Mouse (Mus musculus) ZHBTc4 (cell line): ENCODE results near the gene Myl12a.

Experiments used
- DNase-seq: peaks from one replicate; pipeline ENCODE4 v3.0.0-alpha.2; 2011; ENCODE audit warnings: low read depth, low spot score

Myl12a gene

DNA sequence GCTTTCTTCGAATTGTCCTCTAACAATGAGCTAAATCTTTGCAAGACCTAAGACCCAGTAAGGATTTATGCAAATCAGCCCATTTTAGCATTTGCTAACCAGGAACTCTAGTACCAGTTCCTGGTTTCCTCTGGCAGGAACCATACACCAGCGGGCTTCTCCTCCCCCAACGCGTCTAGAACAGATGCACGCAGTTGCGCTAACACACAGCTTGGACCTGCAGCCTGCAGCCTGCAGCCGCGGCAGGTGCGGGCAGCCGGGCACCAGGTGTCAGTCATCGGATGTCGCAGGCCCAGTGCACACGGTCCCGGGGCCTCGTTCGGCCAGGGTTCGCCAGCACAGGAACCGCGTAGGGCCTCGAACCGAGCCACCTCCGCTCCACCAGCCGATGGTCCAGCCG lies 12.7 kb downstream of the Myl12a start:
- DNase-seq: peak; percentile 77

DNA sequence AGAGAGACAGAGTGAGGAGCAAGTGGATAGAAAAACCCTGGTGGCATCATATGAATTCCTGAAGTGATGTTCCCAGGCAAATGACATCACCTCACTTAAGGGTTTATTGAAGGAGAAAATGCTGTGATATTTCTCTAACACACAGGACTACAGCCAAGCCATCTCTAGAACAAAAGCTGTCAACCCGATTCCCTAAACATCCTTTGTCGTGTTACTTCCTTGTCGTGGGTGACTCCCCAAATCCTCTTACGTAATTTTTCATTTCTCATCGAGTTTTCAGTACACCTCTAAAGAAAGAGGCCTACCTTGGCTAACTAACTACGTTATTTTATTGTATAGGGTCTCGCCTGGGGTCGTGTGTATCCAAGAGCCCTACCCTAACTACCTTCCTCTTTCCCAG lies 13.2 kb downstream of the Myl12a start:
- no peak for DNase-seq

DNA sequence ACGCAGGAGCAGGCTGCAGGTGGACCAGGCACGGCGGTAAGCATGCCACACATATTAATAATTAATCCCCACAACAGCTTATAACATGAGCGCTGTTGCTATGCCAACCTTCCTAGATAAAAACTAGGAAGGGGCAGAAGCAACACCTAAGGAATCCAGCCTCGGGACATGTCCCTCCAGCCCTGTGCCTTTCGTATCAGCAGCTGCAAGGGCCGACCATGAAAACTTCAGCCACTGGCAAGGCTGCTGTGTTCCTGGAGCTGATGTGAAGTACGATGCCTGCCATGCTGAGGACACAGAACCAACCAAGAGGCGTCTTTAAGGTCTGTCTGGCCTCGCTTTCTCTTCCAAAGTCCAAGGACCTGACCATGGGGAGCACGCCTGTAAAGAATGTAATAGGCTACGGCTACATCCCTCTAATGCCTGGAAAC lies 14.3 kb downstream of the Myl12a start:
- DNase-seq: no peak

DNA sequence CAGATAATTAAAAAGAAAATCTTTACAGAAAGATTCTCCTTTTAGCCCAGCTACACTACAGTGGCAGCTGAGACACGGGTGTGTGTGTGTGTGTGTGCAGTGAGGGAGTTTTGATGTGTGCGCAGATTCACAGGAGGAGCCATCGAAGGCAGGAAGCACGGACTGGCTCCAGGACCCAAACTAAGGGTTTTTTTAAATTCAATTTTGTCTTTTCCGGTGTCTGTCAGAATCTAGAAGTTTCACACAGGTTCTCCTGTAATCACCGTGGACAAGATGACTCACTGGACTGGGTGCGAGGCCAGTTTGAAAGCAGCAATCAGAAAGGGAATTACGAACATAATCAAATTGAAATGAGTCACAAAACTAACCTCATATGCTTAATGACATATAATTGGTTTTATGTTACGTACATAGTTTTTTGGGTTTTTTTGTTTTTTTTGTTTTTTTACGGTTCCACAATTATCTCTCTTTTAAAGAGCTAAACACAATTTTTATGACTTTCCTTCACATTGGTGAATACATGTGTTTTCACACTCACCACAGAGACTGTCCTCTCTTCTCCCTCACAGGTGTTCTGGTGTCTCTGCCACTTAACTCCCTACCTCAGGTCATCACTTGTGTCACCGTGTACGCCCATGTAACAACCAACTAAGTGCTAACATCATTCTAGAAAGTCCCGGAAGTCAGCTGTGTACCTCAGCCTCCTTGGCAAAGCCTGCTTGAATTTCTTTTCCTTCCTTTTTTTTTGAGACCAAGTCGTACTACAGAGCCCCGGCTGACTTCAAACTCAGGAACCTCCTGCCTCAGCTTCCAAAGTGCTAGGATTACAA lies 15.6 kb downstream of the Myl12a start:
- DNase-seq: no peak

DNA sequence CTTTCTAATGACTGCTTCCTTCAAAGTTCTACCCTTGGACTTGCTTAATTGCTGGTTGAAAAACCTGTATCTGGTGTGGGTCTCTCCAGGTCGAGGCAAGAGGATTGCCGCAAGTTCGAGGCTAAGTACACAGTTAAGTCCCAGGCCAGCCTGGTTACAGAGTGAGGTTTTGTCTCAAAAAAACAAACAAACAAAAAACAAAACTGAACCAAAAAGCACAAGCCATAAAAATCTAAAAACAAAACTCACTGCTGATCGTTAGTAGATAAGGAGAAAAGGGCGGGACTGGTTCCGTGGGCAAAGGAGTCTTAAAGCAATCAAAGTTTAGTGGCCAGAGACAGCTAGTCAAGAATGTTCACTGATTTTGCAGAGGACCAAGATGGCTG lies 16.3 kb downstream of the Myl12a start:
- DNase-seq: no peak

DNA sequence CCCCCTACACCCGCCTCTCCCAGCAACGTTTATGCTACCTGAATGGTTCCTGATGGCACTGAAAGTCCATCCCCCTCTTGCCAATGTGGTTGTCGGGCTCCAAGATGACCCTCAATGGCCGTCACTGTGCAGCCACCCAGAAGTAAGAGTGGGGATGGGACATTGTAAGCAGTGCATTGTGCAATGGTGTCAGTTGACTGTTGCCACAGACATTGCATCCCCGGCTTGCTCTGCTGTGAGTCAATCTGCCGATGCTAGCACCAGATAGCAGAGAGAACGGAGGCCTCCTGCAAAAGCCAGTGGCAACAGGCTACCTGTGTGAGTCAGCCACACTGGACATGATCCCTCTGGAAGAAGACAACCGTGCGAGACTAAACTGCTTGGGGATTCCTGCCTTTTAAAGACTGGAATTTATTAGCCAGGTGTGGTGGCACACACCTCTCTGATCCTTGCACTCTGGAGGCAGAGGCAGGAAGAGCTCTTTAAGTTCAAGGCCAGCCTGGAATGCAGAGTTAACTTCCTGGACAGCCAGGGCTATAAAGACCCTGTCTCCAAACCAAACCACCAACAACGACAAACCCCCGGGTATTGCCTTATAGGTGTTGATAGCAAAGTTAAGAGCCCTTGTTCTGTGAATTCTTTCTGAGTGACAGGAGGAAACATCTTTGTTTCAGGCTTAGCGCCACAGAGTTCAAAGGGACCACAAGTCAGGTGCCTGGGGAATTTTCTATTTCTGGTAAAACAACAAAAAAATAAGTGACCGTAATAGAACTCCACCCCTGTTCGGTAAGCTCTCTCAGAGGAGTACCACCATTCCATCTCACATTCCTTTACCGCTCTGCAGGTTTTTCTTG lies 16.9 kb downstream of the Myl12a start:
- peak; percentile 82 for DNase-seq

DNA sequence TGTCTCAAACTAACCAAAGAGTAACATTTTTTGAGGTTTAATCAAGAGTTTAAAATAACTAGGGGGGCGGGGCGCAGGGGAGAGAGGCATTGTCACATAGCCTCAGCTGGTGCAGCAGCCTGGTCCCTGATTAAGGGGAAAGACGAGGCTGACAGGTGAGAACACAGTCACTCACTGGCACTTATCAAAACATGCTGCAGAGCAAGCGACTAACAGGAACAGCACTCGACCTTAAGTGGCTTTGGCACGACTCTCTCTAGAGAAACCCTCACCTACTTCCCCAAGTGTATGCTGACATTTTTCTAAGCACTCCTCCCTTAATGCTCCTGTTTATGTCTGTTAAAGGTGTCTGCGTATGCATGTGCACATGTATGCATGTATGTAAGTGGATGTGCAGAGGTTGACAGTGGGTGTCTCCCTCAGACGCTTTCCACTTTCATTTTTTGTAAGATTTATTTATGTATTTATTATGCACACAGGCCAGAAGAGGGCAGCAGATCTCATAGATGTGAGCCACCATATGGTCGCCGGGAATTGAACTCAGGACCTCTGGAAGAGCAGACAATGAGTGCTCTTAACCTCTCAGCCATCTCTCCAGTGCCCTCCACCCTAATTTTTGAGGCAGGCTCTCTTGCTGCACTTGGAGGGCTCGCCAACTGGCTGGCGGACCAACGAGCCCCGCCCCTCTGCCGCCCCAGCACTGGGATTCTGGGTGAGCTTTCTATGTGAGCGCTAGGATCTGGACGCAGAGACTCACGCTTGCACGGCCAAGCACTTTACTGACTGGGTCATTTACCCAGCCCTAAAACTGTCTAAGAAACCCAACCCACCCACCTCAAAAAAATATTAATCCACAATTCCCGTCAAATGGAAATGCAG lies 23.1 kb downstream of the Myl12a start:
- DNase-seq: peak; percentile 43

DNA sequence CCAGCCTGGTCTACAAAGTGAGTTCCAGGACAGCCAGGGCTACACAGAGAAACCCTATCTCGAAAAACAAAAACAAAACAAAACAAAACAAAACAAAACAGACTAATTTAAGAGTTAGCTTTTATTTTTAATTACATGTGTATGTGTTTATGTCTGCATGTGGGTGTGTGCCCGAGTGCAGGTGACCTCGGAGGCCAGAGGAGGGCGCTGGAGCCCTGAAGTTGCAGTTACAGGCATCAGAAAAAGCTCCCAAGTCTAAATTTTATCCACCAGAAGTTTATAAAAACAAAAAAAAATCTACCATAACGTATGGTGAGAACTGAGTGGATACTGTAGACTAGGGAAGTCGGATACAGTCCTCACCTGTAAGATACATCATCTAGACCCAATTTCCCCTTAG lies 24.9 kb downstream of the Myl12a start:
- DNase-seq: peak; percentile 64

DNA sequence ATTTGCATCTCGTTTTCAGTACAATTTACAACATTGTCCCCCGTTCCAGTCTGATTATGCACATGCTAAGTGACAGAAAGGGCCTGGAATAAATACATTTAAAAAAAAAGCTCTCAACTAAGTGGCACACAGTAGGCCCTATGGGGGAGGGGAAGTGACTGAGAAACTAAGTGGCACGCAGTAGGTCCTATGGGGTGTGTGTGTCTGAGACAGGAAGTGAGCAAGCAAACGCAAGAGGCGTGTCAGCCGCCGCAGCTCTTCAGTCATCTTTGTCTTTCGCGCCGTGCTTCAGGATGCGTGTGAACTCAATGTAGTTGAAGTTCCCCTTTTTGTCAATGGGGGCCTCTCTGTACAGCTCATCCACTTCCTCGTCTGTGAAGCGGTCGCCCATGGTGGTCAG lies 28.6 kb downstream of the Myl12a start:
- DNase-seq: peak; percentile 56

DNA sequence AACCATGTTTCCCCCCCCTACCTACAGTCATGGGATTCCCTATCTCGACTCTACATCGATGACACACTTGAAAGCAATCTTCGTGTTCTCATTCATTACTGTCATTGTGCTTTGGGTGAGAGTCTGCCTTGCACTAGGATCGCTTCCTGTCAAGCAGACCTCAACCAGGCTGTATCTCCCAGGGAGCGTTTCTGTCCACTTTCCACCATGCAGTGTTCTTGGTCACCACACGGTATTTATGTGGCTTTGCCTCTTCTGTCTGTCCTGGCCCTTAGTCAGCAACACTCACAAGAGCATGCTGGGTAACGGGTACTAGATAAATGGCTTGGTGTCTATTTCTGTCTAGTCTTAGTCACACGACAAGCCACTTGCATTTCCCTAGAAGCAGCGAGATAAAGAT lies 29.3 kb downstream of the Myl12a start:
- DNase-seq: no peak

DNA sequence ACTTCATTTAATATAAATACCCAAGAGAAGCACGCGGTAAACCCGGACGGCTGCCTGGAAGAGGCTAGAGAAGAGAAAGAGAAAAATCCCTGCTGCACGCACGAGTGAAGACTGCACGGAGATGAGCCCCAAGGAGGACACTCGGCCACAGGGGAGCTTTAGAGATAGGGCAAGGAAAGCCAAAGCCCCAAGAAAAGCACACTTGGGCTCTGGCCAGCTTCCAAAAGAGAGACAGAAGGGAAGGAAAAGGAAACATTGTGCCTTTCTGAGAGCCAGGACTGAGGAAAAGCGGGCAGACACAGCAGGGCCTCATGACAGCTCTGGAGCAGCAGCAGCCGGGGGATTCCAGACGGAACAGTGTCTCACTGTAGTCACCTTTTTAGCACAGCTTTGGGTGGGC lies 31.5 kb downstream of the Myl12a start:
- DNase-seq: no peak

DNA sequence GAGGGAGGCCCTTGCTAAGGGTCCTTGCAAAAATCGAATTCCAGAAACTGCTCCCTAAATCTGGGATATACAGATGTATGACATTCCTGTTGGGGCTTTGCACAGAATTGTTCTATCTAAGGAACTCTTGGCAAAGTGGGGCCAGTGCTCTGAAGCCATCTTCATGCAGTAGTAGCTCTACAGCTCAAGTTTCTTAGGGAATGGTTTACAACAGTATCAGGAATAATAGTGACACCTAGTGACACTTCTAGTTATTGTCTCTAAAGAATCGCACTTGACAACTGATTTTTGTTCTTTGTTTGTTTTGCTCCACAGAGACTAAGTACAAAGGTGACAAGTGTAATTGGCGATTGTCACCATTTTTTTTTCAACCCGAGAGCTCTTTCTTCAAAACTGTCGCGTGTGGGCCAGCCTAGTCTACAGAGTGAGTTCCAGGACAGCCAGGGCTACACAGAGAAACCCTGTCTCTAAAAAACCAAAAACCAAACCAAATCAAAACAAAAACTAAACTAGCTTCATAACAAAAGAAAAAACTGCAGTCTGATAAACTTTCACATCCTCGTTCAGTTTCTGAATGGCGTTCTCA lies 34.0 kb downstream of the Myl12a start:
- peak; percentile 74 for DNase-seq

DNA sequence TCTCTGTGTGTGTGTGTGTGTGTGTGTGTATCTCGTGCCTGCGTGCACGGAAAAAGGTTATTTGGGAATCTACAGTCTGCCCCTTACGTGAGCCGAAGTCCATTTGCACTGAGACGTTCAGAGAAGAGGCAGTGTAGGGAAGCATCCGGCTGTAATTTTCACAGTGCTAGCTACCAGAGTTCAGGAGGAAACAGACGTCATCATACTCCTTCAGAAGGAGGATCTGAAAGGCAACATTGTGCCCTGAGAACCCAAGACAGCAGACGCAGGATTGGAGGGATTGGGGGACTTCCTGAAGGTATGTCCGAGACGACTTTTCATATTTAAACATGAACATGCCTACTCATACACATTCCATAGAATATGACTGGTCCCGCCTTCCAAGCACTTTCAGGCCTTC lies 35.0 kb downstream of the Myl12a start:
- DNase-seq: no peak

DNA sequence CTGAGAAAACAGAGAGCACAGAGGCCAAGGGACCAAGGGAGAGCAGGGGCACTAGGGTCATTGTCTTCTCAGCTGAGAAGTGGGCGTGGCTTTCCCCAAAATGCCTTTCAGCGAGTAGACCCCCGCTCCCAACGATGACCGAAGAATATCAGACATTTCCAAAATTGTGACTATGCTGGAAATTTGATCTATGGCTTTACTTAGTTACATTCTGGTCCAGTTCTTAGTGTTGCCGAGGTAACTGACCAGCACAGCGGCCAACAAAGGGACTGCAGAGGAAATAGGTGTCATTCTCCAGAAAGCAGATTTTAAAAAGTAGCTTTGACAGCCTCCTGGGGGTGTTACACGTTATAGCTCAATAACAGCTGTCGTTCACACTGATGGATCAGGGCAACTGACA lies 35.5 kb downstream of the Myl12a start:
- DNase-seq: no peak

DNA sequence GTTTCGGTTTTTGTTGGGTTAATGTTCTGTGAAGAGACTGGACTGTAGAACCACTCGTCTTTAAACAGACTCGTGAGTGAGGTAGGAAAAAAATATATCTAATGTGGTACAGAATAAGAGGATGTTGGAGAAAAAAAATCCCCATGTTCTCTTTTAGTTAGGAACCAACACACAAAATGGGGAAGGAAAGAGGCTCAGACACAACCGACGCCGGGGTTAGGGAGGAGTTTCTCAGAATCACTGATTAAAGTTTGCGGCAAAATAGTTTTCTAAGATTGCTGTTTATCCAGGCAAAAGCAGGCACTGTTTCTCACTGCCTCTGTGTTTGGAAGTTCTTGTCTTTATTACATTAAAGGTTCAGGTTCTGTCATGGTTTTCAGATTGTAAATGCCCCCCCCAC lies 36.6 kb downstream of the Myl12a start:
- DNase-seq: no peak

DNA sequence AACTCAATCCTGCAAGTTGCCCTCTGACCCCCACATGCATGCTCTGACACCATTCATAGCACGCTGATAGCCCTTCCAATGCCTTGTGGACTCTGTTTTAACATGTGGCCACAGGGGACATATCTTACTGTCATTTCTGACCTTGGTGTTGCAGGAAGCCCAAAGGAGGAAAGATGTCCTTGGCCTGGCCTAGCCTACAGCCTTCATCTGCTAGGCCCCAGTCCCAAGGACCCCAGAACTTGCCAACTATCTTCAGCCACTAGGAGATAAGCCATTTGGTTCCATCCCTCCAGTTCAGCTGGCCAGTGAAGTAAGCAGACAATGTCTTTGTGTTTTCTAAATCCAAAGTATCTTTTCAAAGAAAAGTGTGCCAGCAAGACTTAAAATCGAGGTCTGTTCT lies 37.4 kb downstream of the Myl12a start:
- DNase-seq: no peak

DNA sequence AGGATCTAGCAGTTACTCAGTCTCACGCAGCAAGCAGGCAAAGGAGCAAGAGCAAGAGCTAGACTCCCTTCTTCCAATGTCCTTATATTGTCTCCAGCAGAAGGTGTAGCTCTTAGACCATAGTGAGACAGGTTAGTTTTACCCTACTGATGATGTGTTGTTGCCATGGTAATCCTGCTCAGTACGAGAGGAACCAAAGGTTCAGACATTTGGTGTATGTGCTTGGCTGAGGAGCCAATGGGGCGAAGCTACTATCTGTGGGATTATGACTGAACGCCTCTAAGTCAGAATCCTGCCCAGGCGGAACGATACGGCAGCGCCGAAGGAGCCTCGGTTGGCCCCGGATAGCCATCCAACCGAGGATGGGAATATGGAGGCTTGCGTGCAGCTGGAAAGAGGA lies 39.1 kb downstream of the Myl12a start:
- DNase-seq: peak; percentile 84

DNA sequence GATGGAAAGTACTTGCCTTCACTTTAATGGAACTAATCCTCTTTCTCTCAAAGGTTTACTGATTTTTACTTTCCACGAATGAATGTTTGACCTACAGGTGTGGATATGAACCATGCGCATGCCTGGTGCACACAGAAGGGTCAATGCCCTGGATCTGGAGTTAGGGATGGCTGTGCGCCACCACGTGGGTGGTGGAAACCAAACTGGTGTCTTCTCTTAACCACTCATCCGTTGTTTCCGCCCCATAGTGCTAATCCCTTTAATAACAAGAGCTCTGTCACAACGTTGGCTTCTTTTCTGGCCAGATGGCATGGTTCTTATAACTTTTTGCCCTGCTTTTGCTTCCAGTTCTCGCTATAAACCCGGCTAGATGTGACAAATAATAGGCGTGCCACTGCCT lies 51.4 kb downstream of the Myl12a start:
- DNase-seq: no peak

DNA sequence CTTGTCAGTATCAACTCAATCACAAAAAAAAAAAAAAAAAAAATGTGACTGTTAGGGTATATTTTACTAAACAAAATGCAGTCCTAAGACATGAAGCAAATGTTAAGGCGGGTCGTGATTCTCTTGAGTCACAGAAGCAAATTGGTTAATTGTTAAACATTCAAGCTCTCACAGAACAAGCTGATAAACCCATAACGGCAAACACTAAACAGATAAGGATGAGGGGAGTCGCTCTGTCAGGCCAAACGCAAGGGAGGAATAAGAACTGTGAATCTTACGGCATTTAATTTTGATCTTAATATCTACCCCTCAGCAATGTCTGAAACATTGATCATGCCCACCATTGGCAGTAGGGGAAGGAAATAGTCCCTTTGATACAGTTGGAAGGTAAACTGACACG lies 53.5 kb downstream of the Myl12a start:
- DNase-seq: no peak

DNA sequence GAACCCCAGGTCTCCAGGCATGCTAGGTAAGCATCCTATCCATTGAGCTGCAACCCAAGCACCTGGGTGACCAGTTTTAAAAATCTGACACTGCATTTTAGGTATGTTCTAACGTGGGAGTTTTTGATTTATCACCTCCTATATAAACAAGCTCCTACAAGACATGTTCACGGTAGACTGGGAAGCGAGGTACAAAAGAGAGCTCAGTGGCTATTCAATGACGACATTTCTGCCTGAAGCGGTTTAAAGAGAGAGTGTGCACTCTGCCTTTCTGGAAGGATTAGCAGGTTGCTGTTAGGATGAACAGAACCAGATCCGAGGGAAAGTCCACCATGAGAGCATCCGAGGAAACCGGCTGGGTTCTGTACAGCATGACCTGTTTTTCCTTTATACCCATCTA lies 54.0 kb downstream of the Myl12a start:
- no peak for DNase-seq

DNA sequence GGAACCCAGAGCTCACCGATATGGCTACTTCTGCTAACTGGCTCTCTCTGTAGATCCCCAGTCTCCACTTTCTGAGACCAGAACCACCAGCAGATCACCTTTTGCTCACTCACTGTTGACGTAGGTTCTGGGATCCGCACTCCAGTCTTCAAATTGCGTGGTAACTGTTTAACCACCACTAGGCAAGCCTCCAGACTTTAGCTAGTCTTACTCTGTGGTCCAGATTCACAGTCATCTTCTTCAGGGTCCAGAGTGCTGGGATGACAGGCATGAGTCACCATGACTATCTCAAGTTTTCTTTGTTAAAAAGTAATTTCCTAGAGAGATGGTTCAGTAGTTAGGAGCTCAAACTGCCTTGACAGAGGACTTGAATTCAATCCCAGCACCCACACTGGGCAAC lies 58.9 kb downstream of the Myl12a start:
- DNase-seq: no peak
